Mouse (Mus musculus) neural tube, postnatal 0 days (tissue): ENCODE measurements around the gene Uap1. TPM values are rescaled to one million over a fixed set of nuclear protein-coding genes. Genes with fewer than 3 reads are reported as not detected.

Source experiments
- polyA plus RNA-seq: library from polyadenylated mRNA; unstranded; fragments of >200 nt; fragmentation: Nextera tagmentation; extraction: Ambion mirVana; gene quantifications from 2 replicates; pipeline ENCODE4 v1.2.1, GENCODE M21; 2015

Uap1 gene
- 54.1 and 55.2 TPM in 2 replicates for polyA plus RNA-seq

GRCm38 (mm10) chr1:170174814-170175332 is at the start of gene Uap1:
TSS of gene Uap1 (minus strand) at chr1:170174957.

GRCm38 (mm10) chr1:170214757-170215522 is 40.2 kb upstream of the Uap1 start, which contains the start of gene Uhmk1:
TSS of gene Uhmk1 (minus strand) at chr1:170215397.

DNA sequence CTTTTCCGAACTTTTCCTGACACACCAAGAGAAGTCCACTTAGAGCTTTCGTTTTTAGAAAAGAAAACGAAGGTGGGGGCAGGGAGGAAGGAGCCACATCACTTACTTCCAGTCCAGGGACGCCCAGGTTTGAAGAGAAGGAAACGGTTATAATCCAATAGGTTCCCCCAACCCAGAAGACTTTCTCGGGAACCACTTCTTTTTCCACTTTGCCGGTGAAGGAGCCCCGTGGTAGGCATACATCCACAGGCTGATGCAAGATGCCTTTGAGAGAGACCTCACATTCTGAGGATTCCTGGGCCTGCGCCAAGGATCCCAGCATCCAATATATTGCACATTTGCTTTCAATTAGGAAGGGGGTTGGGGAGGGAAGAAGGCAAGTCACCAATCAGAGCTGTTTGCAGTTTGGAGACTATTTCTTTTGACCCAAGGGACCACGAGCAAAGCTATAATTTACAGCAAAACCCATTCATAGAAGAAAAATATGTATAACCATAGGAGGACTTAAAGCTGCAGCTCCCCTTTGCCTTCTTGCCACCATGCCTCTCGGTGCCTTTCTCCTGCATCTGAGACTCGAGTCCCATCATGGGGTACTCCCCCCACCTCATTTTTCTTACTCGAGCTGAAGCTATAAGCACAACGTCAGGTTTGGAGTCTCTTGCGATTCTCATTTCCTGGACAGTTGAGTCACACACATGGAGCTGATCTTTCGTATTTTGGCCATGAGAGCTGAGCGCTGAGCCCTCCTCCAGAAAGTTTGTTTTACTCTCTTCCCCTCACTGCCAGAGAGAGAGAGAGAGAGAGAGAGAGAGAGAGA is 64.0 kb downstream of the Uap1 start, which contains the start of gene Ddr2:
Gene Ddr2 (minus strand): TSS at position 247 of the 817 bp plus-strand sequence.

Other genes starting within 250 kb of the Uap1 start
- 2.7 TPM in 2 replicates for gene Ccdc190, start 246.3 kb downstream of the Uap1 start, polyA plus RNA-seq
- gene Hsd17b7, start 205.7 kb downstream of the Uap1 start, polyA plus RNA-seq: 33.3 and 38.3 TPM in 2 replicates
- 6.2 and 9.7 TPM in 2 replicates for gene Ddr2, start 64.2 kb downstream of the Uap1 start, polyA plus RNA-seq
- 8.1 and 8.6 TPM in 2 replicates for gene Uhmk1, start 40.4 kb upstream of the Uap1 start, polyA plus RNA-seq
- gene Sh2d1b2, start 57.8 kb upstream of the Uap1 start, polyA plus RNA-seq: not detected in 2 replicates
- gene Sh2d1b1, start 102.4 kb upstream of the Uap1 start, polyA plus RNA-seq: not detected in 2 replicates
- gene Gm7694, start 131.4 kb upstream of the Uap1 start, polyA plus RNA-seq: 1.3 and 1.8 TPM in 2 replicates
- gene Spata46, start 133.8 kb upstream of the Uap1 start, polyA plus RNA-seq: 0.41 and 1.0 TPM in 2 replicates